Mouse (Mus musculus): ENCODE measurements around the gene Ndufc2. TPM values are rescaled to one million over a fixed set of nuclear protein-coding genes. Genes with fewer than 3 reads are reported as not detected.

Gene Ndufc2
- polyA plus RNA-seq, 1 experiment from 2014 or later, result 330 TPM

DNA sequence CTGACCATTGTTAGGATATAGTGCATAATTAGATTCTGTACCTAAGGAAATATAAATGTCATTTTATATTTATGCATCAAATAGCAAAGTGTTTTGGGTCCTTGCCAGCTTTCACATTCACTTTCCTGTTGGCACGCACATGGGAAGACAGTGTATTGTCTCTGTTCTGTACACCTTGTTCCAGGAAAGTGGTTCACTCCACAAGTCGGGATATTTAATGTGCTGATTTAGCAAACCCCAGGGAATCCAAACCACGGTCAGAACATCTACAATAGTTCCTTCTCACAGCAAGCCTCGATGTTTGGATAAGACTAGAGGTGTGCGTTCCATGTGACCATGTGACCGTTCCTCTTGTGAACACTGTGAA is 7.7 kb upstream of the Ndufc2 start:
- Histone ChIP-seq H3K4me3 (no peak overlapping the region), H3K9me3 (replicated peaks) (no peaks in the 10 kb centered on the region), H3K4me1 (peaks cover 3% of the 10 kb centered on the region; the same call in 1 of the 2 replicates), H3K27ac (replicated peaks) (no peak overlapping the region), H3K27me3 (ENCODE audit: low read depth, poor library complexity, severe bottlenecking) (no peaks in the 10 kb centered on the region), H3K36me3 (peaks cover 66% of the 10 kb centered on the region)
- 94% methylated on average over 6 of the region's 6 CpGs for WGBS
- DNase-seq (ENCODE audit: low spot score), result no peak

DNA sequence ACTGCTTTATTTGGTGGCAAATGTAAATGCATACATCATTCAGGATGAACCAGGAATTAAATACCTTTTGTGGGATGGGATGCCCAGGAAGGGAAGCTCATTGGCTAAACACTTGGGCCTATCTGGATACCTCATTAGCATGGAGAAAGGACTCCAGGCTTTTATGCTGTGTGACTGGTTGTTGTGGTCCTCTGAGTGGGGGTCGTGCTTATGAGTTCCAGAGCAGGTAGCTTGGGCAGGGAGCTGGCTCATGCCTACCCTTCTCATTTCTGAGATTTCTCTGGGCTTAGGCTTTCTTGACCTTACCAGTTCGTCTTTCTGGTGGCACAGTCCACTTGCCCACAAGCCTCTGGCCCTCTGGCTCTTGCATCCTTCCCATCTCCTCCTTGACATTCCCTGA is 5.4 kb upstream of the Ndufc2 start:
- Histone ChIP-seq H3K27ac (replicated peaks) (no peak overlapping the region), H3K36me3 (peaks cover 42% of the 10 kb centered on the region), H3K9me3 (replicated peaks) (no peaks in the 10 kb centered on the region), H3K27me3 (ENCODE audit: low read depth, poor library complexity, severe bottlenecking) (no peaks in the 10 kb centered on the region), H3K4me1 (peaks cover 4% of the 10 kb centered on the region; the same call in 1 of the 2 replicates), H3K4me3 (no peak overlapping the region)
- DNase-seq (ENCODE audit: low spot score), result no peak
- 76% methylated on average over 2 of the region's 2 CpGs for WGBS

DNA sequence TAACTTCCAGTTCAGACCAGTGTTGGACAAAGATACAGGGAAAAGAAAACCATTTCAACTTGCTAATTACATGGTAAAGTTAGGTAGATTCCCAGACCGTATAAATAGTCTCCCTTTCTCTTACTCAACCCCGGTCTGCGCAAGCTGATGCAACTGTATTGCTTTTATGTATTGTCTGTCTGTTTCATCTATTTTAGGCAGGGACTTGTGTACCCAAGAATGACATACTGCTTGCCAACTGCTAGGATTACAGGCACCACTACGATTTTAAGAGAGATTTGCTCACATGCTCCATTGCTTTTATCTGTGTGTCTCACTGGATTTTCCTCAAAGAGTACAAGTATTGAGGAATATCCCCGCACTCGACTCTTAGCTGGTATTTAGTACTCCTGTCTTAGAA is 860 bp upstream of the Ndufc2 start:
- H3K27ac ChIP-seq (replicated peaks), result no peak overlapping the region
- no peaks in the 10 kb centered on the region for H3K27me3 ChIP-seq (ENCODE audit: low read depth, poor library complexity, severe bottlenecking)
- no peaks in the 10 kb centered on the region; the same call in 1 of the 2 replicates for H3K9me3 ChIP-seq (replicated peaks)
- H3K4me1 ChIP-seq, result peaks cover 26% of the 10 kb centered on the region
- DNase-seq (ENCODE audit: low spot score), result no peak
- WGBS, result 92% methylated on average over 6 of the region's 6 CpGs
- H3K4me3 ChIP-seq, result no peak overlapping the region
- H3K36me3 ChIP-seq, result peaks cover 29% of the 10 kb centered on the region

DNA sequence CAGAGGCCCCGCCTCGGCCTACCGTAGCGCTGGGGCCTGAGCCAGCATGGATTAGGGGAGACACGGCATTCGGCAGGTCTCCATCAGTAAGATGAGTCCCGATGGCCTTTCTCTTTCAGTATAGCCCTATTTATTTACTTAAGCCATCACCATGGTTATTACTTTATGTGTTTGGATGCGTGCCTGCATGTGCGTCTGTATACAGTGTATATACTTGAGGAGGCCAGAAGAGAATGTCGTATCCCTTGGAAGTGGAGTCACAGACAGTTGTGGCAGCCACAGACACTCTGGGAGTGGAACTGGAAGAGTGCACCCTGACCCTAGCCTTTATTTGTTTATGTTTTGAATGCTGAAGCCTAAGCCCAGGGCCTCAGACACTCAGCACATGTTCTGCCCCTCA is 7.3 kb downstream of the Ndufc2 start:
- WGBS, result 91% methylated on average over 10 of the region's 10 CpGs
- Histone ChIP-seq H3K36me3 (peaks cover 84% of the 10 kb centered on the region), H3K4me3 (no peak overlapping the region), H3K4me1 (no peaks in the 10 kb centered on the region), H3K27me3 (ENCODE audit: low read depth, poor library complexity, severe bottlenecking) (no peaks in the 10 kb centered on the region), H3K27ac (replicated peaks) (no peak overlapping the region), H3K9me3 (replicated peaks) (no peaks in the 10 kb centered on the region; the same call in 1 of the 2 replicates)
- DNase-seq (ENCODE audit: low spot score), result no peak

DNA sequence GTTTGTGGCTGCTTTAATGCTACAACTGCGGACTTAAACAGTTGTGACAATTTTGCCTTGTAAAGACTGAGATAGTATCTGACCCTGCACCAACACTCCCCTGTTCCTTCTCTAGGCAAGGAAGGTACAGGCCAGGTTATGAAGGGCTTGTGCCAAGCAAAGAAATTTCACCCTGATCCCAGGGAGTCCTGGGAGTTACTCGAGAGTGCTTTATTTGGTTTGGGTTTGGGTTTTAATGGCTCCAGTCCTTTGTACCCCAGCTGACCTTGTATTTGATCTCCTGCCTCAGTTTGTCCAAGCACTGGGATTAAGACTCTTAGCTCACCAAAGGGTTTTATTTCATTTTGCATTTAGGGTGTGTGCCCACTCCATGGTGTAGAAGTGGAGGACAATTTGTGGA is 11.3 kb downstream of the Ndufc2 start:
- H3K36me3 ChIP-seq, result peaks cover 64% of the 10 kb centered on the region
- WGBS, result 93% methylated on average over 2 of the region's 2 CpGs

DNA sequence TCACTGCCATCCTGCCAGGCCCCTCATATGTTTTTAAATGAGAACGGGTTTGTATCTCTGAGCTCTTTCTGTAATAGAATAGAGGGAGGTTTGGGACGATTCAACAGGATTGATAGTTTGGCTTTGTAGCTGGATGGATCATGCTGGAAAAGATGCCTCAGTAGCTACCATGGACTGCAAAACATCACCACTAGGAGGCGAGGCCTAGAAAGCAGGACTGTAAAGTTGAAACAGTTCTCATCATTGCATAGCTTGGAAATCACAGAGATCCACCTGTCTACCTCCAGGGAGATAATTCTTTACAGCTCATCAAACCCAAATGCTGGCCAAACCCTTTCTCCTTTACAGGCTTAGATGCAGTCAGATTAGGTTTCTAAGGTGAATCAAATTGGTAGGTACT is 11.8 kb downstream of the Ndufc2 start:
- Histone ChIP-seq H3K4me1 (no peaks in the 10 kb centered on the region), H3K27ac (replicated peaks) (no peak overlapping the region), H3K9me3 (replicated peaks) (no peaks in the 10 kb centered on the region), H3K27me3 (ENCODE audit: low read depth, poor library complexity, severe bottlenecking) (no peaks in the 10 kb centered on the region), H3K36me3 (peaks cover 61% of the 10 kb centered on the region), H3K4me3 (no peak overlapping the region)
- WGBS, result 78% methylated on average over 3 of the region's 3 CpGs
- no peak for DNase-seq (ENCODE audit: low spot score)

More for the DNA sequence above, 11.3 kb downstream of the Ndufc2 start:
- no peak overlapping the region for H3K27ac ChIP-seq (replicated peaks)
- no peaks in the 10 kb centered on the region for H3K9me3 ChIP-seq (replicated peaks)
- no peak for DNase-seq (ENCODE audit: low spot score)
- no peaks in the 10 kb centered on the region for H3K4me1 ChIP-seq
- no peaks in the 10 kb centered on the region for H3K27me3 ChIP-seq (ENCODE audit: low read depth, poor library complexity, severe bottlenecking)
- no peak overlapping the region for H3K4me3 ChIP-seq

DNA sequence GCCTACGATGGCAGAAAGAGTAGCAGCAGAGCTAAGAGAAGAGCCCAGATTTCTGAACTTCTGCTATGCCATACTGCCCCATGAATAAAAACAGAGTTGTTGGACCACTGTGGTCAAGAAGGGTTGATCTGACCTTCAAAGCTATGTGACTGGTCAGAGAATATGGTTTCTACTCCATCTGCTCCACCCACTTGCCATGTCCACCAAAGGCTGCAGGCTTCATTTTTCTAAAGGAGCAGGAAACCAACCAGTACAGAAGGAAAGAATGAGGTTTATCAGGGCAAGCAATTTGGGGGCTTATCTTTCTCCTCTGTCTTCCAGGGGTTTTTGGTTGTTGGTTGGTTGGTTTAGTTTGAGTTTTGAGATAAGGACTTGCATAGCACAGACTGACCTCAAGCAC is 14.2 kb downstream of the Ndufc2 start:
- Histone ChIP-seq H3K27me3 (ENCODE audit: low read depth, poor library complexity, severe bottlenecking) (no peaks in the 10 kb centered on the region), H3K27ac (replicated peaks) (no peak overlapping the region), H3K9me3 (replicated peaks) (no peaks in the 10 kb centered on the region), H3K36me3 (peaks cover 38% of the 10 kb centered on the region), H3K4me3 (no peak overlapping the region), H3K4me1 (peaks cover 5% of the 10 kb centered on the region; the same call in 1 of the 2 replicates)
- WGBS, result 97% methylated on average over 1 of the region's 1 CpGs
- no peak for DNase-seq (ENCODE audit: low spot score)

DNA sequence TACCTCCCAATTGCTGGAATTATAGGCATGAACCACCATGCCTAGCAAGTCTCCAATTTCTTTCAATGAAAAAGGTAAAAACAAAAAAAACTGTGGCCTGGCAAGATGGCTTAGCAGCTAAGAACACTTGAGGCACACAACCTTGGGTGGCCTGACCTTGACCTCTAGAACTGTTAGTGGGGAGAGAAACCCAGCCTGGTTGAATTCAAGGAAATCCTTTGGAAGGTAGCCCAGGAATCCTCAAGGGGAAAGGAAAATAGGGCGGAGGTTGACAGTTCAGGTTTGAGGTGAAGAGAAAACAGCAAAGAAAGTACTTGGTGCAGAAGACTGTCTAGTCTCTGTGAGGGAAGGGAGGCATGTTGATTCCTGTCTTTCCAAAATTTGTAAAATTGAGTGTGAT is 14.6 kb downstream of the Ndufc2 start:
- Histone ChIP-seq H3K4me1 (peaks cover 8% of the 10 kb centered on the region; the same call in 1 of the 2 replicates), H3K36me3 (peaks cover 33% of the 10 kb centered on the region), H3K27ac (replicated peaks) (no peak overlapping the region), H3K9me3 (replicated peaks) (no peaks in the 10 kb centered on the region), H3K27me3 (ENCODE audit: low read depth, poor library complexity, severe bottlenecking) (no peaks in the 10 kb centered on the region), H3K4me3 (no peak overlapping the region)
- DNase-seq (ENCODE audit: low spot score), result no peak
- 90% methylated on average over 1 of the region's 1 CpGs for WGBS

DNA sequence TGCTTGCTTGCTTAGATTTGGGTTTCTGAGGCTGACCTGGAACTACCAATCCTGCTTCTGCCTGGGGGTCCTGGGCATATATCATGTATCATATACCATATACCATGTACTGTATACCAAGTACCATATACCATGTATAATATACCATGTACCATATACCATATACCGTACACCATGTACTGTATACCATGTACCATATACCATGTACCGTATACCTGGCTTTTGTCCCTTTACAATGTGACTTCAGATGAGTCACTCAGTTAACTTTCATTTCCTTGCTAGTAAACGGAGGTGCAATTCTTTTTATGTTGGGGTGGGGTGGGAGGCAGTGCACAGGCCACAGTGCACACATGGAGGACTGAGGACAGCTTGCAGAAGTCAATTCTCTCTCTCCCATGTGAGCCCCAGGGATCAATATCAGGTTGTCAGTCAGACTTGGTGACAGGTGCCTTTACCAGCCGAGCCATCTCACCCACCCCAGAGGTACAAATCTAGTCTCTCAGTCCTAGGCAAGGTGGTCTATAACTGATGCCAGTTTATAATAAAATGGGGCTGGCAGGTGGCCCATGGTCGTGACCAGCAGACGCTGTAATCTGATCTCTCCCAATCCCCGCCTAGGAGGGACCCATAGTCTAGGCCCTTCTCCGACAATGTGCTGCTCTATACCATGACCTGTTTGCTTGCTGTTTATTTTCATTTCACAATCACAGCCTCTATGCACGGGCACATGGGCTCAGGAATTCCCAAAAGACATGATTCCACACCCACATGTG is 15.3 kb downstream of the Ndufc2 start:
- DNase-seq (ENCODE audit: low spot score), result no peak
- no peak overlapping the region for H3K4me3 ChIP-seq
- H3K27me3 ChIP-seq (ENCODE audit: low read depth, poor library complexity, severe bottlenecking), result no peaks in the 10 kb centered on the region
- WGBS, result 73% methylated on average over 9 of the region's 9 CpGs
- peaks cover 8% of the 10 kb centered on the region; the same call in 1 of the 2 replicates for H3K4me1 ChIP-seq
- peaks cover 27% of the 10 kb centered on the region for H3K36me3 ChIP-seq
- no peak overlapping the region for H3K27ac ChIP-seq (replicated peaks)
- no peaks in the 10 kb centered on the region for H3K9me3 ChIP-seq (replicated peaks)

DNA sequence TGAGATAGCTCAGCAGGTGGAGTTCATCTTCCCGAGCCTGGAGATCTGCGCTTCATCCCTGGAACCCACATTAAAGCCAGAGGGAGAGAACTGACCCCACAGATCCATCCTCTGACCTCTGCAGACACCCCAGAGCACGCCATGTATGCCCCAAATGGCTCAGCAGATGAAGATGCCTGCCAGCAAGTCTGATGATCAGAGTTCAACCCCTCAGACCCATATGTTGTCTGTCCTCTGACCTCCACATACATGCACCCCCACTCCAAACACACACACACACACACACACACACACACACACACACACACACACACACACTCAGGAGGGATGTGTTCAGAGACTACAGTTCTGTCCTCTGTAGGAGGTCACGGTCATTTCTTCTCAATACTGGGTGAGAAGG is 16.7 kb downstream of the Ndufc2 start:
- Histone ChIP-seq H3K27me3 (ENCODE audit: low read depth, poor library complexity, severe bottlenecking) (no peaks in the 10 kb centered on the region), H3K27ac (replicated peaks) (no peak overlapping the region), H3K36me3 (peaks cover 13% of the 10 kb centered on the region; the same call in 1 of the 2 replicates), H3K9me3 (replicated peaks) (no peaks in the 10 kb centered on the region), H3K4me1 (peaks cover 8% of the 10 kb centered on the region; the same call in 1 of the 2 replicates), H3K4me3 (no peak overlapping the region)
- no peak for DNase-seq (ENCODE audit: low spot score)
- 87% methylated on average over 4 of the region's 4 CpGs for WGBS

DNA sequence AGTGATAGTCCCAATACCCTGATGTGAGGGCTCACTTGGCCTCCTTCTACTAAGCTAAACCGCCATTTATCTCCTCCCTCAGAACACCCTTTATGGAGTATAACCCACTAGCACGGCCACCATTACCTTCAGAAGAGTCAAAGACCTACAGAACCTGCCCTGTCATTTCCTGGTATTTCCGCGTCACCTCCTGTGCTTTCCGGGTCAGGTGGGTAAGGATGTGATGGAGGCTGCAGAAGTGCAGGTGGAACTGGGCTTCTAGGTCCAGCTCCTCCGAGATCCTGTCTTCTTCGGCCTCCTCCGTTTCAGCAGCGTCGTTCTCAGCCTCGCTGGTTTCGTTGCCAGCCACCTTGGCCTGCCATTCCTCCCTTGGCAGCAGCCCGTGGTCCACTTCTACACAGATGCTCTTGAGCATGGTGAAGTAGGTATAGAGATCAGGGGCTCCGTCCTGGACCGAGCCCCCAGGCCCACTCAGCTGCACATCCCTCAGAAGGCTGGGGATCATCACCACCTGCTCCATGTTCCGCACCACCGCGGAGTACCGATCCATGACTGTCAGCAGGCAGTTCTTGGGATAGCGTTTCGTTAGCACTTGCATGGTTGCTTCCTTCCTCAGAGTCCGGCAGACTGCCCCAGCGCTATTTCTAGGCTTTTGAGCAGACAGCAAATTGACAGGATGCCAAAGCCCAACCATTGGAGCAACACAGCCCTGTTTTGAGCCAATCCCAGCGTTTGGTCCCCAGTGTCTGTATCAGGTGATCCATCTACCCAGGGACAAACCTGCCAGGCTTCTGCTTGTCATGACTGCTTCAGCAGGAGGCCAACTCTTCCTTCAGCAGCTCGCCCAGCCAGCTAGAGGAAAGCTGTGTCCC is 17.3 kb downstream of the Ndufc2 start, which contains the start of gene Thrsp:
TSS of gene Thrsp (minus strand) at position 825 of the 872 bp plus-strand sequence.
- Histone ChIP-seq H3K4me1 (peaks cover 8% of the 10 kb centered on the region; the same call in 1 of the 2 replicates), H3K4me3 (no peak within 1 kb of the TSS), H3K9me3 (replicated peaks) (no peaks in the 10 kb centered on the region), H3K36me3 (peaks cover 8% of the 10 kb centered on the region; the same call in 1 of the 2 replicates), H3K27ac (replicated peaks) (no peak within 1 kb of the TSS; the same call in 1 of the 2 replicates), H3K27me3 (ENCODE audit: low read depth, poor library complexity, severe bottlenecking) (no peaks in the 10 kb centered on the region)
- WGBS, result 82% methylated on average over 25 of the region's 25 CpGs
- DNase-seq (ENCODE audit: low spot score), result no peak

DNA sequence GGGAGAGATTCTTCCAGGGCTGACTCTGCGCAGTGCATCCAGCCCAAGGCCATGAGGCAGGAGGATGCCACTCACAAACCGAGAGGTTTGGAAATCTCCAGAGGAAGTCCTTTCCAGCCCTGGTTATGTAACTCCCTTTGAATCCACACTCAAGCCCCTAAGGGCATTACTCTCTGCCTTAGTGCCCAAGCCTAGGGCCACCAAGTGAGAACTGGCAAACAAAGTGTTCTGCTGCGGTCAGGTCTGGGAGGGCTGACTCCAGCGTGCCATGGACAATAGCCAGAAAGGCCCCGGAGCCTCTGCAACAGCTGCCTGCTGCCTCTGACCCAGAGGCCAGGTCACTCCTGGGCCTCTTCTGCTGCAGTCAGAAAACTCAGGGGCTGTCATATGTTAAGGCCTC is 18.9 kb downstream of the Ndufc2 start:
- no peak overlapping the region for H3K4me3 ChIP-seq
- peaks cover 8% of the 10 kb centered on the region; the same call in 1 of the 2 replicates for H3K4me1 ChIP-seq
- no peak for DNase-seq (ENCODE audit: low spot score)
- 81% methylated on average over 5 of the region's 5 CpGs for WGBS
- H3K36me3 ChIP-seq, result no peaks in the 10 kb centered on the region
- H3K9me3 ChIP-seq (replicated peaks), result no peaks in the 10 kb centered on the region
- no peaks in the 10 kb centered on the region for H3K27me3 ChIP-seq (ENCODE audit: low read depth, poor library complexity, severe bottlenecking)
- no peak overlapping the region; the same call in 1 of the 2 replicates for H3K27ac ChIP-seq (replicated peaks)
